Mouse (Mus musculus) c-Kit-positive CD71-positive TER-119-negative erythroid progenitor cells, embryonic 14.5 days (primary cell): ENCODE measurements around the gene Isoc2a.

Experiments
- DNase-seq: peaks from one replicate; pipeline ENCODE4 v3.0.0-alpha.2; 2013; ENCODE audit warnings: low read depth

Isoc2a gene

GRCm38 (mm10) chr7:4940068-4940479 lies 63.1 kb downstream of the Isoc2a start:
- peak; percentile 78 for DNase-seq

GRCm38 (mm10) chr7:4942673-4943072 lies 65.7 kb downstream of the Isoc2a start:
- no peak for DNase-seq

DNA sequence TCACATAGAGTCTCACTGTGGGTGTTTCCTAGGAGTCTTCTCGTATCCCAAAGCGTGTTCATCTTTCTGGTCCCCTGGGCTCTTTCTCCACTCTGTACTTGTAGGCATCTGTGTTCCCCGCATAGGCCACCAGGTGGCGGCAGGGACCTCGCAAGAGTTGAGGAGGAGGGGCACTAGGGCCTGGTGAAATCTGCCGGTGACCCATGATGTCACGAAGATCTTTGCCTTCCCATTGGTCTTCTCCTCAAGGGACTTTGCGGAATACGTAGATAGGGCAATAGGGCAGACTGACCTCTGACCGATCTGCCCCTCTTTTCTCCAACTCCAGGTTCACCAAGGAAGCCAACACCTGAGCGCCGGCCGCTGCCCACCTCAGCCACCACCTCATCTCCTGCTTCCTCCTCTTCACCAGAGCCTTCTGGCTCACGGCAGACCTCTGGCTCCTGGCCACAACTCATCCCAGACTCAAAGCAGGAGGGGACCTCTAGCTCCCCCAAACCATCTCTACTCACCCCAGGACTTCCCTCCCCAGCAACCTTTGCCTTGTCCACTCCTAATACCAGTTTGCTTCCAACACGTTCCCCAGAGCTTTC lies 66.4 kb downstream of the Isoc2a start:
- DNase-seq = peak; percentile 85
